Mouse (Mus musculus) liver, adult 2 months (tissue): ENCODE results near the gene Cox19. TPM values are rescaled to one million over a fixed set of nuclear protein-coding genes. Genes with fewer than 3 reads are reported as not detected.
A peak's percentile ranks its signal among the peaks of the same experiment; 100 is the strongest.

Experiments used
- DNase-seq: peaks from one replicate; pipeline ENCODE4 v3.0.0-alpha.2; 2011; ENCODE audit warnings: low read depth, low spot score; ENCODE audit errors: extremely low read depth
- H3K27ac ChIP-seq: fragments of 200-500 bp; replicated peaks from 2 replicates; pipeline ENCODE4 v1.5.1; 2012; ENCODE audit warnings: low read depth, mild to moderate bottlenecking, control low read depth, inconsistent platforms, low read length; ENCODE audit not compliant: insufficient read depth
- H3K27me3 ChIP-seq: fragments of 200-500 bp; 2 replicates; pipeline ENCODE4 v1.6.1; 2012; ENCODE audit warnings: mild to moderate bottlenecking, moderate library complexity, low read length, inconsistent platforms; ENCODE audit not compliant: control insufficient read depth, insufficient read depth
- H3K36me3 ChIP-seq: fragments of 200-500 bp; 2 replicates; pipeline ENCODE4 v1.6.1; 2012; ENCODE audit warnings: low read length, inconsistent platforms; ENCODE audit not compliant: control insufficient read depth, insufficient read depth
- H3K4me1 ChIP-seq: fragments of 200-500 bp; 2 replicates; pipeline ENCODE4 v1.6.1; 2011; ENCODE audit warnings: low read length; ENCODE audit not compliant: control insufficient read depth, insufficient read depth
- H3K4me3 ChIP-seq: fragments of 200-500 bp; 2 replicates; pipeline ENCODE4 v1.5.1; 2011; ENCODE audit warnings: low read depth, mild to moderate bottlenecking, control low read depth, low read length, moderate library complexity; ENCODE audit not compliant: insufficient read depth
- H3K79me2 ChIP-seq: fragments of 200-500 bp; 2 replicates; pipeline ENCODE4 v1.6.1; 2012; ENCODE audit warnings: inconsistent platforms, mild to moderate bottlenecking, low read length, moderate library complexity; ENCODE audit not compliant: control insufficient read depth, insufficient read depth
- H3K9ac ChIP-seq: fragments of 200-500 bp; 2 replicates; pipeline ENCODE4 v1.6.1; 2012; ENCODE audit warnings: low read depth, mild to moderate bottlenecking, control low read depth, inconsistent platforms, low read length
- CTCF ChIP-seq: fragments of 200-500 bp; IDR thresholded peaks from 2 replicates; pipeline ENCODE4 v1.5.1; 2011; ENCODE audit warnings: low read depth, low read length, control low read depth
- POLR2A ChIP-seq: fragments of 200-500 bp; IDR thresholded peaks from 2 replicates; pipeline ENCODE4 v1.6.1; 2011; ENCODE audit warnings: low read length, control low read depth; ENCODE audit not compliant: insufficient read depth; ENCODE audit errors: extremely low read depth
- WGBS: fragments of 180-500 bp; shearing (Covaris S2); methylation state at CpG from one replicate; pipeline ENCODE4 v1.1.7; 2018; 5-methylcytosine and 5-hydroxymethylcytosine counted together
- polyA plus RNA-seq: library from polyadenylated mRNA; depleted of rRNA; stranded (reverse); fragments of >200 nt; gene quantifications from 2 replicates; pipeline ENCODE4 v1.2.3, GENCODE M21; 2012
- total RNA-seq: library from RNA; depleted of rRNA; stranded (reverse); fragments of >200 nt; gene quantifications from 2 replicates; pipeline ENCODE4 v1.2.3, GENCODE M21; 2014

Cox19 gene
- total and polyA plus RNA-seq, 2 experiments = 23.6 to 82.4 TPM

GRCm38 (mm10) chr5:139323260-139323924 is 27.8 kb downstream of the Cox19 start:
- H3K79me2 ChIP-seq = no peaks in the 10 kb centered on the region
- no peaks in the 10 kb centered on the region for H3K36me3 ChIP-seq
- H3K4me1 ChIP-seq = no peaks in the 10 kb centered on the region
- WGBS = 89% methylated on average over 9 of the region's 9 CpGs
- peaks cover 4% of the 10 kb centered on the region; the same call in 1 of the 2 replicates for H3K27me3 ChIP-seq
- H3K27ac ChIP-seq = no peak overlapping the region
- no peak for TF ChIP-seq POLR2A
- no peak for TF ChIP-seq CTCF
- H3K4me3 ChIP-seq = no peak overlapping the region
- no peak for DNase-seq
- H3K9ac ChIP-seq = no peak overlapping the region

- 91% methylated on average over 6 of the region's 6 CpGs for WGBS
- Histone ChIP-seq H3K27me3 (peaks cover 4% of the 10 kb centered on the region; the same call in 1 of the 2 replicates), H3K9ac (no peak overlapping the region), H3K79me2 (no peaks in the 10 kb centered on the region), H3K4me1 (peaks cover 5% of the 10 kb centered on the region), H3K27ac (no peak overlapping the region), H3K36me3 (no peaks in the 10 kb centered on the region), H3K4me3 (no peak overlapping the region)
- no peak for DNase-seq
- no peak for TF ChIP-seq CTCF
- TF ChIP-seq POLR2A = no peak
Observed at GRCm38 (mm10) chr5:139321331-139321730, 29.9 kb downstream of the Cox19 start.

GRCm38 (mm10) chr5:139320424-139320823 is 30.8 kb downstream of the Cox19 start:
- 73% methylated on average over 7 of the region's 7 CpGs for WGBS
- H3K27ac ChIP-seq = no peak overlapping the region
- peaks cover 4% of the 10 kb centered on the region; the same call in 1 of the 2 replicates for H3K27me3 ChIP-seq

GRCm38 (mm10) chr5:139317751-139318504 is 33.3 kb downstream of the Cox19 start:
- Histone ChIP-seq H3K9ac (no peak overlapping the region), H3K4me3 (no peak overlapping the region), H3K4me1 (peaks cover 5% of the 10 kb centered on the region), H3K27me3 (no peaks in the 10 kb centered on the region), H3K36me3 (no peaks in the 10 kb centered on the region), H3K27ac (no peak overlapping the region), H3K79me2 (no peaks in the 10 kb centered on the region)
- DNase-seq = no peak
- TF ChIP-seq POLR2A = no peak
- no peak for TF ChIP-seq CTCF
- 77% methylated on average over 21 of the region's 21 CpGs for whole genome bisulfite sequencing

More at GRCm38 (mm10) chr5:139320424-139320823, 30.8 kb downstream of the Cox19 start:
- Histone ChIP-seq H3K4me1 (peaks cover 5% of the 10 kb centered on the region), H3K9ac (no peak overlapping the region), H3K79me2 (no peaks in the 10 kb centered on the region), H3K36me3 (no peaks in the 10 kb centered on the region), H3K4me3 (no peak overlapping the region)
- DNase-seq = peak; percentile 66
- no peak for TF ChIP-seq CTCF
- TF ChIP-seq POLR2A = no peak

GRCm38 (mm10) chr5:139316982-139317675 is 34.1 kb downstream of the Cox19 start:
- H3K4me3 ChIP-seq = no peak overlapping the region
- TF ChIP-seq POLR2A (no peak), CTCF (no peak)
- H3K4me1 ChIP-seq = peaks cover 5% of the 10 kb centered on the region
- no peaks in the 10 kb centered on the region for H3K27me3 ChIP-seq
- no peak overlapping the region for H3K9ac ChIP-seq
- peak; percentile 84 for DNase-seq
- H3K79me2 ChIP-seq = no peaks in the 10 kb centered on the region
- H3K27ac ChIP-seq = no peak overlapping the region
- H3K36me3 ChIP-seq = no peaks in the 10 kb centered on the region
- WGBS = 29% methylated on average over 6 of the region's 6 CpGs
